Mouse (Mus musculus) E14TG2a.4 (cell line): ENCODE results near the gene Gpr107.

ENCODE experiments used
- CTCF ChIP-seq: conservative IDR thresholded peaks from 2 replicates; pipeline ENCODE4 v1.5.1; 2014; ENCODE audit warnings: low read length
- NANOG ChIP-seq: IDR thresholded peaks from 2 replicates; pipeline ENCODE4 v1.6.1; 2014; ENCODE audit warnings: borderline replicate concordance, low read length, mixed read lengths
- POU5F1 ChIP-seq: IDR thresholded peaks from 2 replicates; pipeline ENCODE4 v1.6.1; 2014; ENCODE audit warnings: low read length, borderline replicate concordance

- TF ChIP-seq CTCF: peak; percentile 78
- TF ChIP-seq POU5F1: no peak
- TF ChIP-seq NANOG: no peak
Observed at GRCm38 (mm10) chr2:31150762-31151161, 1.4 kb upstream of the Gpr107 start.
